In genomic region chr11:19925149-19925975, GRCm38 (mm10) we compare ENCODE assay signal across 8 mouse cellular contexts. TPM values are rescaled to one million over a fixed set of nuclear protein-coding genes. Genes with fewer than 3 reads are reported as not detected.
DNase-seq lines count a peak whose midpoint lies in the region; ATAC-seq and TF ChIP-seq lines count a peak whose summit lies in the region.

No protein-coding gene starts in this region.

- H3K4me1 ChIP-seq in MEL (ENCODE audit: control insufficient read depth in 1 of 2, insufficient read depth in 2 of 2, low read length in 2 of 2) = peaks cover 23 to 37% of the 10 kb centered on the region in 2 experiments
- peaks cover 21% of the 10 kb centered on the region for H3K4me1 ChIP-seq in forebrain, embryonic 16.5 days (replicated peaks; ENCODE audit: control insufficient read depth, insufficient read depth, low read length)
- peaks cover 13% of the 10 kb centered on the region; the same call in 1 of the 2 replicates for H3K4me1 ChIP-seq in lung, postnatal 0 days (ENCODE audit: insufficient read depth, low read depth, low read length)

- TF ChIP-seq RAD21 in MEL (IDR thresholded peaks at IDR 0.05; ENCODE audit: low read depth, low read length) = no peak

- peak overlapping the region; percentile 84 to 96 for H3K4me3 ChIP-seq in MEL (ENCODE audit: control insufficient read depth in 1 of 2, insufficient read depth in 1 of 2, low read depth in 2 of 2, low read length in 2 of 2)
- H3K4me3 ChIP-seq in forebrain, embryonic 16.5 days (replicated peaks; ENCODE audit: low read length) = peak overlapping the region; percentile 90
- peak overlapping the region; percentile 84 for H3K4me3 ChIP-seq in lung, postnatal 0 days (ENCODE audit: low read depth, low read length)

- TF ChIP-seq CTCF in MEL (IDR thresholded peaks at IDR 0.05 in 2 of 3, conservative IDR thresholded peaks at IDR 0.05 in 1 of 3; ENCODE audit: control insufficient read depth in 1 of 3, insufficient read depth in 1 of 3, low read depth in 2 of 3, low read length in 3 of 3, poor library complexity in 1 of 3, severe bottlenecking in 1 of 3) = no peak
- TF ChIP-seq CTCF in lung, postnatal 0 days (IDR thresholded peaks at IDR 0.05) = no peak

- peak; percentile 92 for DNase-seq in MEL (ENCODE audit: low read depth, low spot score)
- DNase-seq in cerebellum, adult 11-12 months = peak; percentile 91
- peak; percentile 61 to 75 for DNase-seq in heart, postnatal 36 days
- DNase-seq in layer of hippocampus, adult 9-11 months = peak; percentile 79
- peak; percentile 80 for DNase-seq in lung, postnatal 0 days (ENCODE audit: low spot score)
- DNase-seq in ovary, postnatal 10 days (ENCODE audit: low spot score) = peak; percentile 43
- peak; percentile 78 for DNase-seq in thymus, postnatal 0 days (ENCODE audit: low spot score)

- H3K79me2 ChIP-seq in MEL (ENCODE audit: control insufficient read depth, insufficient read depth, low read length, poor library complexity) = peaks cover 59% of the 10 kb centered on the region

- H3K27me3 ChIP-seq in MEL (ENCODE audit: control insufficient read depth in 1 of 2, insufficient read depth in 2 of 2, low read length in 2 of 2) = no peaks in the 10 kb centered on the region
- no peaks in the 10 kb centered on the region for H3K27me3 ChIP-seq in forebrain, embryonic 16.5 days (replicated peaks; ENCODE audit: control insufficient read depth, insufficient read depth, low read length)
- no peaks in the 10 kb centered on the region for H3K27me3 ChIP-seq in lung, postnatal 0 days (replicated peaks; ENCODE audit: insufficient read depth, low read length)

- peaks cover under 1 to 43% of the 10 kb centered on the region in 2 experiments; a peak in 3 of 4 replicates for H3K36me3 ChIP-seq in MEL (ENCODE audit: control insufficient read depth in 1 of 2, insufficient read depth in 2 of 2, low read length in 2 of 2)
- H3K36me3 ChIP-seq in forebrain, embryonic 16.5 days (ENCODE audit: control insufficient read depth, insufficient read depth) = no peaks in the 10 kb centered on the region
- no peaks in the 10 kb centered on the region for H3K36me3 ChIP-seq in lung, postnatal 0 days (ENCODE audit: insufficient read depth, low read length)

- TF ChIP-seq EP300 in MEL (IDR thresholded peaks at IDR 0.05; ENCODE audit: low read depth in 1 of 2, low read length in 2 of 2) = no peak; a peak in 1 of 4 replicates
- no peak for TF ChIP-seq EP300 in lung, postnatal 0 days (IDR thresholded peaks at IDR 0.05)

- H3K9me3 ChIP-seq in MEL (replicated peaks; ENCODE audit: insufficient read depth, low read length) = no peaks in the 10 kb centered on the region
- no peaks in the 10 kb centered on the region for H3K9me3 ChIP-seq in forebrain, embryonic 16.5 days (ENCODE audit: control insufficient read depth, low read length)
- no peaks in the 10 kb centered on the region for H3K9me3 ChIP-seq in lung, postnatal 0 days (ENCODE audit: low read length)

- under 1% methylated on average over 75 of the region's 75 CpGs for WGBS in forebrain, embryonic 16.5 days
- under 1% methylated on average over 67 of the region's 75 CpGs for WGBS in lung, postnatal 0 days

- peak overlapping the region; percentile 92 for H3K9ac ChIP-seq in MEL (ENCODE audit: control insufficient read depth, low read depth, low read length, poor library complexity, severe bottlenecking)
- H3K9ac ChIP-seq in forebrain, embryonic 16.5 days (replicated peaks; ENCODE audit: low read depth, low read length) = peak overlapping the region; percentile 91
- peak overlapping the region; percentile 88 for H3K9ac ChIP-seq in lung, postnatal 0 days (replicated peaks; ENCODE audit: low read depth)

- ATAC-seq in forebrain, embryonic 16.5 days = peak; percentile 70
- ATAC-seq in lung, postnatal 0 days = peak; percentile 36

- peak; percentile 21 to 61; a peak in 3 of 4 replicates for TF ChIP-seq POLR2A in MEL (IDR thresholded peaks at IDR 0.05; ENCODE audit: control insufficient read depth in 1 of 2, insufficient read depth in 1 of 2, low read depth in 1 of 2, low read length in 2 of 2, poor library complexity in 1 of 2)

- H3K4me2 ChIP-seq in forebrain, embryonic 16.5 days (ENCODE audit: low read length) = peak overlapping the region; percentile 63
- H3K4me2 ChIP-seq in lung, postnatal 0 days (replicated peaks; ENCODE audit: low read depth, low read length) = peak overlapping the region; percentile 94

- H3K27ac ChIP-seq in MEL (ENCODE audit: control insufficient read depth, low read depth, low read length) = peak overlapping the region; percentile 87
- peak overlapping the region; percentile 96 for H3K27ac ChIP-seq in forebrain, embryonic 16.5 days (ENCODE audit: low read length)
- H3K27ac ChIP-seq in lung, postnatal 0 days (ENCODE audit: low read length) = peak overlapping the region; percentile 91

- intact Hi-C loops in heart, postnatal 36 days (cut with DNase I) = loop anchor here (2.0 to 10.0 kb wide), 4 partner anchors 37 to 279 kb away; partner anchors contain the start of gene Rab1a

TF ChIP-seq in MEL, 35 proteins besides CTCF, POLR2A, EP300 and RAD21:
- peak; percentile 51; the same call in 1 of the 2 replicates for TF ChIP-seq NELFE (IDR thresholded peaks at IDR 0.05; ENCODE audit: low read depth, low read length)
- no peak; the same call in 1 of the 2 replicates for TF ChIP-seq USF1 (IDR thresholded peaks at IDR 0.05; ENCODE audit: low read depth, low read length)
- TF ChIP-seq CHD1 (IDR thresholded peaks at IDR 0.05; ENCODE audit: low read depth, low read length) = 0 out of 2 replicates have a peak, but pooled peaks have one; percentile 28
- no peak; the same call in 1 of the 2 replicates for TF ChIP-seq MYC (IDR thresholded peaks at IDR 0.05; ENCODE audit: low read depth, low read length)
- TF ChIP-seq ZMIZ1 (IDR thresholded peaks at IDR 0.05; ENCODE audit: low read depth, low read length) = no peak; the same call in 1 of the 2 replicates
- no peak for TF ChIP-seq POLR2AphosphoS5 (IDR thresholded peaks at IDR 0.05; ENCODE audit: borderline replicate concordance, low read depth, low read length)
- no peak for TF ChIP-seq USF2 (IDR thresholded peaks at IDR 0.05; ENCODE audit: borderline replicate concordance in 1 of 2, insufficient read depth in 1 of 2, low read depth in 1 of 2, low read length in 2 of 2)
- no peak for TF ChIP-seq RCOR1 (IDR thresholded peaks at IDR 0.05; ENCODE audit: low read depth, low read length)
- peak; percentile 87 for TF ChIP-seq MXI1 (IDR thresholded peaks at IDR 0.05; ENCODE audit: low read depth, low read length)
- TF ChIP-seq POLR2AphosphoS2 (IDR thresholded peaks at IDR 0.05; ENCODE audit: low read length) = no peak
- TF ChIP-seq NRF1 (IDR thresholded peaks at IDR 0.05; ENCODE audit: insufficient read depth, low read depth, low read length, poor library complexity, severe bottlenecking) = no peak
- 0 out of 2 replicates have a peak, but pooled peaks have one; percentile 30 for TF ChIP-seq TBP (IDR thresholded peaks at IDR 0.05; ENCODE audit: low read depth, low read length)
- TF ChIP-seq ZNF384 (IDR thresholded peaks at IDR 0.05; ENCODE audit: low read depth, low read length) = peak; percentile 95
- no peak for TF ChIP-seq GATA1 (IDR thresholded peaks at IDR 0.05; ENCODE audit: low read depth, low read length)
- TF ChIP-seq SIN3A (IDR thresholded peaks at IDR 0.05; ENCODE audit: low read length) = peak; percentile 42
- no peak for TF ChIP-seq TAL1 (IDR thresholded peaks at IDR 0.05; ENCODE audit: low read length)
- peak; percentile 73; the same call in 1 of the 2 replicates for TF ChIP-seq MAX (IDR thresholded peaks at IDR 0.05; ENCODE audit: low read length)
- no peak for TF ChIP-seq CHD2 (IDR thresholded peaks at IDR 0.05; ENCODE audit: low read length)
- TF ChIP-seq MYB (IDR thresholded peaks at IDR 0.05; ENCODE audit: low read depth, low read length) = no peak
- no peak for TF ChIP-seq ZC3H11A (IDR thresholded peaks at IDR 0.05; ENCODE audit: low read depth, low read length)
- TF ChIP-seq ELF1 (IDR thresholded peaks at IDR 0.05; ENCODE audit: low read depth, low read length) = no peak; the same call in 1 of the 2 replicates
- no peak for TF ChIP-seq GABPA (IDR thresholded peaks at IDR 0.05; ENCODE audit: low read depth, low read length)
- no peak for TF ChIP-seq E2F4 (IDR thresholded peaks at IDR 0.05; ENCODE audit: borderline replicate concordance, low read depth, low read length)

RNA-seq across cellular contexts. Expression of gene Spred2, which starts 1.2 kb away (rescaled TPM):
- 7.8 and 10.8 TPM in 2 replicates for total RNA-seq in MEL (2012; rRNA removed)
- polyA plus RNA-seq in MEL (2012; ENCODE audit: insufficient read depth in 1 of 2, insufficient read length in 2 of 2, low read depth in 1 of 2, low replicate concordance in 2 of 2, missing spikeins in 1 of 2) = 10 to 100 TPM; 25.9 to 76.0 TPM
- polyA plus RNA-seq in forebrain, embryonic 16.5 days (2015; fragmentation: Nextera tagmentation; extraction: Ambion mirVana) = 8.4 TPM in 2 replicates
- total RNA-seq in heart, postnatal 36 days (2021) = 10 to 100 TPM; 23.4 to 28.4 TPM
- 3.9 and 4.9 TPM in 2 replicates for polyA plus RNA-seq in lung, postnatal 0 days (2015; fragmentation: Nextera tagmentation; extraction: Ambion mirVana)
- 5.5 and 6.4 TPM in 2 replicates for polyA plus RNA-seq in thymus, postnatal 0 days (2015; fragmentation: Nextera tagmentation; extraction: Ambion mirVana)

Comparison
In these comparisons a context has a peak if more than half of its experiments do, and no peak if none do; other contexts are left out.
1. Peak in every context shown above with its lines: DNase-seq, ATAC-seq, H3K4me3 ChIP-seq and H3K27ac ChIP-seq.